Mouse (Mus musculus) Muller cell, postnatal 12 days (primary cell): ENCODE measurements around the gene Lce3b.

Experiments used
- DNase-seq: peaks from one replicate; pipeline ENCODE4 v3.0.0-alpha.2; 2015; ENCODE audit errors: inconsistent ontology term

Lce3b gene

DNA sequence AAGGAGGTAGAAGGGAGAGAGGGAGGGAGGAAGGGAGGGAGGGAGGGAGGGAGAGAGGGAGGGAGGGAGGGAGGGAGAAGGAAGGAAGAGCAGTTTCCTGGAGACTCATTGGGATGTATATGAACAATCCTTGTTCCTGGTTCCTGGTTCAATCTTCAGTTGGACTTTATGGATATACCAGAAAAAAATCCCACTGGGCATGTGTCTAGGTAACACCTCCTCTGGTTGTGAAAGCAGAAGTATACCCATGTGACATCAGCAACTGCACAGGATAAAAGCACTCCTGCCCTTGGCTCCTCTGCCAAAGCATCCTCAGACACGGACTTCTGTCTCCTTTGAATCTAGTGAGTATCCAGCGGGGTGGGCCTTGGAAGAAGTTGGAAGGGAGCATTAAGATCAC, at the start of gene Lce3b:
Gene Lce3b, plus strand, starts transcription at position 301 of the 400 bp plus-strand sequence.
- no peak for DNase-seq

DNA sequence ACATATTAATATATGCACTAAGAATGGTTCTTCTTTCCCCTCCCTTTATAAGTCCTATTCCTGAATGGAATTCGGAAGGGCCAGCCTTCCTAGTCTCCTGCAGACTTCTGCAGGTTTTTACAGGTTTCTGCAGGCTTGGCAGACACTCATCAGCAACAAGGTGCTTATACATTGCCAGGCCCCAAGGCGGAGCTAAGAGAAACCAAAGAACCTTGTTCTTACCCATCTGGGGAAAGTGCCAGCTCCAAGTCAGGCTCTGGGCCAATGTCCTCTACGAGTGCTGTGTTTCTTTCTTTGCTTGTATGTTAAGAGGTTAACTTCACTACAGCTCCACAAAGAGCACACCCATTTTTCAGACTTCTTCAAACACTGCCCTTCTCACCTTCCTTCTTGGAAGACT, 38.7 kb upstream of the Lce3b start:
- DNase-seq = no peak

DNA sequence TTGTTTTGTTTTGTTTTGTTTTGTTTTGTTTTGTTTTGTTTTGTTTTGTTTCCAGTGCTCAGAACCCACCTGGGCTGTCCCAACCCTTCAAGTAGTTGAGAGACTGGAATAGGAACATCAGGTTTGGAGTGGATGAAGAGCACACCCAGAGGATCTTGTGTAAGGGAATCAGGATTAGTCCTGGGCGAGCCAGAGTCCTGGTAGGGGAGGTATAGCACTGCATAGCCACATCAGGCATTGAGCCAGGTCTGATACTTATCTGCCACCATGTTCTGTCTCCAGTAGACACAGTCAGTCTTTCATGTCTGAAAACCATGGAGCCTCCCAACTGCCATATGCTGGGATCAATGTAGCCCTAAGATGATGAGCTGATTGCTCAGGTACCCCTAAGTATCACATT, 38.3 kb upstream of the Lce3b start:
- no peak for DNase-seq

DNA sequence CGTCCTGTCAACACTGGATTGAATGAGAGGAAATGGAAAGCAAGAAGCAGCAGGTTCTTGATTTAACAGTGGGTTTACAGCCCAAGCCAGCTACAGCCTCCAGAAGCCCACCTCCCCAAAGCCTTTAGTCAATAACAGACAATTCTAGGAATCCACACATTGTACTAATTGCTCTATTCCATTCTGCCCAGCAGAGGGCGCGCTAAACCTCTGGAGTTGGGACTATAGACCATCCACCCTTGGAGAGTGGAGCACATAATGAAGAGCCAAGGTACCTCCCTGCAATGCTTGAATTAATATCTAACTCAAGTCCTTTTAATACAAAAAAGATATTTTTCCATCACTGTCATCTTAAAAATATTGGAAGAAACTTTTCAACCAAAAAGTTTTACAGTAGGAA, 29.8 kb upstream of the Lce3b start:
- no peak for DNase-seq

DNA sequence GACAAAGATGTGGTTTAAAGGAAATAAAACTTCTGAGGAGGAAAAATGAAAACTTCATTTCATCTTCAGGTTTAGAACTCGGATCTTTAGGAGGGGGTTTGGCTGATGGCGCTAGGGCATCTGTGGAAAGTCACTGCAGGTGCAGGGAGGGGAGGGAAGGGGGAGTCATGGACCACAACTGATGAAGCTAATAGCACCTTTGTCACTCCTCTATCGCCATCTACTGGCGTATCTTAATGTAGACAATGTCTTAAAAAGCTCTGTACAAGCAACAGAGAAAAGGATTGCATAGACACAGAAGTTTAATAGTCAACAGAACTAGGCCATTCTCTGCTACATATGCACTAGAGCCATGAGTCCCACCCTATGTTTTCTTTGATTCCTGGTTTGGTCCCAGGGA, 29.1 kb upstream of the Lce3b start:
- DNase-seq = peak; percentile 9

- no peak for DNase-seq
These were observed 27.6 kb upstream of the Lce3b start for GRCm38 (mm10) chr3:92905182-92905581.

GRCm38 (mm10) chr3:92907571-92907970, 25.2 kb upstream of the Lce3b start:
- peak; percentile 13 for DNase-seq

DNA sequence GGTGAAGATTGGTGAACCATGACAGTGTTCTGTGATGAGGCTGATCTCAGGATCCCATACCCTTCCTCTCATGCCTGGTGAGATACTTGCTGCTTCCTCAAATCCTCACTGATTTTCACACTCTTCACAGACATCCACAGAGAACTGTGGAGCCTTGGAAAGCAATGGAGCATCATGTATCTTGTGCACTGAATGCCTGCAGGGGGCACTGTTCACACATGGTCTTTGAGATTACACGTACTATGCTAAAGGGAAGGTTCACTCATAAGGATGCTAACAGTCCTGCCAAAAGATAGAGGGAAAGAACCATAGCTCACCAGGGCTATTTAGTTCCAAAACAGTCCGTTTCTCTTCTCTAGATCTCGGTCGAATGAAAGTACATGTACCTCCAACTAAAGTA, 12.4 kb upstream of the Lce3b start:
- DNase-seq = peak; percentile 24

- DNase-seq = no peak
These were observed 6.6 kb upstream of the Lce3b start, which contains the start of gene Lce3a for GRCm38 (mm10) chr3:92926130-92926529. Gene Lce3a (minus strand): TSS chr3:92926230.

GRCm38 (mm10) chr3:92944186-92944585, 11.4 kb downstream of the Lce3b start, which contains the start of gene Lce3c:
Gene Lce3c (plus strand): TSS chr3:92944486.
- no peak for DNase-seq

- DNase-seq = no peak
These were observed 24.3 kb downstream of the Lce3b start, which contains the start of gene Lce3d for GRCm38 (mm10) chr3:92957090-92957489. Gene Lce3d (plus strand): TSS chr3:92957390.

GRCm38 (mm10) chr3:92966761-92967160, 34.0 kb downstream of the Lce3b start, which contains the start of gene Lce3e:
Gene Lce3e (plus strand): TSS chr3:92967061.
- no peak for DNase-seq

DNA sequence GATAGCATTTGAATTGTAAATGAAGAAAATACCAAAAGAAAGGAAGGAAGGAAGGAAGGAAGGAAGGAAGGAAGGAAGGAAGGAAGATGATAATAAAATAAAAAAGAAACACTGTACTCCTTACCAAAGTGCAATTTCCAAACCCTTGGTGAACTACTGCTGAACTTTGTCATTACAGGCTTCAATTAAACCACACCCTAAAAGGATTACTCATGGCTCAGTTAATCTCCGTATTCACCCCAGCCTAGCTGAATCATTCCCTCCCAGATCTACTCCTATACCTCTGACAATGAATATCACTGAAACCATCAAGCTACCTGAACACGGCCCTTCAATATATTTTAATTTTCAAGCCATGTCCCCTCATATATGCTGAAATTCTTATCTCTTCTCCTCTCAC, 45.7 kb downstream of the Lce3b start:
- no peak for DNase-seq
